Mouse (Mus musculus): Measurements from ENCODE around the gene Mitd1. TPM values are rescaled to one million over a fixed set of nuclear protein-coding genes. Genes with fewer than 3 reads are reported as not detected.

Mitd1 gene
- polyA plus RNA-seq, 1 experiment from 2014 or later = 15.3 TPM

DNA sequence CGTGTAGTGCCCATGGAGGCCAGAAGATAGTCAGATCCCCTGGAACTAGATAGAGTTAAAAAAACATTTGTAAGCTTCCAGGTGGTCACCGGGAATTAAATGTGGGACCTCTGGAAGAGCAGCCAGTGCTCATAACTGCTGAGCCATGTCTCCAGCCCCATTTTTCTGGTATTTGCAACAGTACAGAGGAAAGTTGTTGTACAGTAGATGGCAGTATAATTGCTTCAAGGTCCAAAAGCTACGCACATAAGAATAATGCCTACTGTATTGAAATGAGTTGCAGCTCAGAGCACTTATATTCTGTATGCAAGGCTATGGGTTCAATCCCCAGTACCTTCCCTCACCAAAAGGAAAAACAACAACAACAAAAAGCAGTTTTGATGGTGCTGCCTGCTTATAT lies 1.2 kb upstream of the Mitd1 start:
- peaks cover 24% of the 10 kb centered on the region for H3K36me3 ChIP-seq
- no peaks in the 10 kb centered on the region for H3K9me3 ChIP-seq (replicated peaks)
- H3K4me1 ChIP-seq = peaks cover 25% of the 10 kb centered on the region
- H3K27me3 ChIP-seq (replicated peaks) = no peaks in the 10 kb centered on the region
- no peak for ATAC-seq (ENCODE audit: low FRiP score)
- H3K9ac ChIP-seq (replicated peaks) = no peak overlapping the region
- 73% methylated on average over 3 of the region's 3 CpGs for WGBS
- peak overlapping the region; percentile 78 for H3K4me2 ChIP-seq
- no peak overlapping the region for H3K27ac ChIP-seq (replicated peaks)
- peak overlapping the region; percentile 76 for H3K4me3 ChIP-seq (replicated peaks)

DNA sequence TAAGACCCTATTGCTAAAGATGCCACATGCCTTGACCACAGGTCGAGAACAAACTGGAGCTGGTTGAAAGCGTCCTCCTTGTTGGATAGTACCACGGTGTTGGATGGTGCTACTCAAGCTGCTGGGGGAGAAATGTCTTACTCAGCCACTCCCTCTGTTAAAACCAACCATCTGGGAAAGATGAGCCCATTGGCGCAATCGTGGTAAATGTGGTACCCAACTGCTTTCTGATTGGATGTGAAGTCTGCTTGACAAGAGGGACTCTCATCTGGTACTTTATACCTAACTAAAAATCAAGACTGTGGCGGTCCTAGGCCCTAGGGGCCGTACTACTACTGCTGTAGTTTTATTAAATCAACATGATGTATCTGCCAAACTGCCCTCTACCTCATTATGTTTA lies 1.0 kb downstream of the Mitd1 start:
- no peak for ATAC-seq (ENCODE audit: low FRiP score)
- Histone ChIP-seq H3K9me3 (replicated peaks) (no peaks in the 10 kb centered on the region), H3K9ac (replicated peaks) (peak overlapping the region; percentile 62; the same call in 1 of the 2 replicates), H3K27ac (replicated peaks) (no peak overlapping the region), H3K27me3 (replicated peaks) (no peaks in the 10 kb centered on the region), H3K4me3 (replicated peaks) (peak overlapping the region; percentile 76), H3K36me3 (peaks cover 10% of the 10 kb centered on the region), H3K4me2 (peak overlapping the region; percentile 78), H3K4me1 (peaks cover 25% of the 10 kb centered on the region)
- 86% methylated on average over 7 of the region's 7 CpGs for WGBS

DNA sequence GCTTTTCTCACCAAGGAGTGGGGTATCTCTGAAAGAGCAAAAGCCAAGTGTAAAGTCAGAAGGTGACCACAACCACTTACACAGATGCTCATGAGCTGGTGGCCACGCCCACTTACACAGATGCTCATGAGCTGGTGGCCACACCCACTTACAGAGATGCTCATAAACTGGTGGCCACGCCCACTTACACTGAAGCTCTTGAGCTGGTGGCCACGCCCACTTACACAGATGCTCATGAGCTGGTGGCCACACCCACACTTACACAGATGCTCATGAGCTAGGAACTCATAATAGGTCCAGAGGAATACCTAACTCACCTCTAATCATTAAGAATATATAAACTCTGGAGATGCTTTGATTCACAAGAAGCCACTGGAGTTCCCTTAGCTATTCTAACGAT lies 5.8 kb downstream of the Mitd1 start:
- Histone ChIP-seq H3K27me3 (replicated peaks) (no peaks in the 10 kb centered on the region), H3K4me1 (peaks cover 5% of the 10 kb centered on the region), H3K4me2 (no peak overlapping the region), H3K9me3 (replicated peaks) (no peaks in the 10 kb centered on the region), H3K4me3 (replicated peaks) (no peak overlapping the region), H3K9ac (replicated peaks) (no peak overlapping the region), H3K27ac (replicated peaks) (no peak overlapping the region), H3K36me3 (peaks cover 34% of the 10 kb centered on the region)
- ATAC-seq (ENCODE audit: low FRiP score) = no peak
- WGBS = 88% methylated on average over 4 of the region's 4 CpGs

DNA sequence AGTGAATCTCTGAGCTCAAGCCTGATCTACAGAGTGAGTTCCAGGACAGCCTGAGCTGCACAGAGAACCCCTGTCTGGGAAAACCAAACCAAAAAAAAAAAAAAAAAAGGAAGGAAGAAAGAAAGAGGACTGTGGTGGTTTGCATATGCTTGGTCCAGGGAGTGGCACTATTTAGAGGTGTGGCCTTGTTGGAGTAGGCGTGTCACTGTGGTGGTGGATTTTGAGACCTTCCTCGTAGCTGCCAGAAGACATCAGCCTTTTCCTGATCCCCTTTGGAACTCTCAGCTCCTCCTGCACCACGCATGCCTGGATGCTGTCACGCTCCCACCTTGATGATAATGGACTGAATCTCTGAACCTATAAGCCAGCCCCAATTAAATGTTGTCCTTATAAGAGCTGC lies 6.8 kb downstream of the Mitd1 start:
- no peak for ATAC-seq (ENCODE audit: low FRiP score)
- Histone ChIP-seq H3K4me2 (no peak overlapping the region), H3K9me3 (replicated peaks) (no peaks in the 10 kb centered on the region), H3K36me3 (peaks cover 43% of the 10 kb centered on the region), H3K27ac (replicated peaks) (no peak overlapping the region), H3K27me3 (replicated peaks) (no peaks in the 10 kb centered on the region), H3K9ac (replicated peaks) (no peak overlapping the region), H3K4me3 (replicated peaks) (no peak overlapping the region), H3K4me1 (no peaks in the 10 kb centered on the region)
- WGBS = 90% methylated on average over 4 of the region's 4 CpGs

DNA sequence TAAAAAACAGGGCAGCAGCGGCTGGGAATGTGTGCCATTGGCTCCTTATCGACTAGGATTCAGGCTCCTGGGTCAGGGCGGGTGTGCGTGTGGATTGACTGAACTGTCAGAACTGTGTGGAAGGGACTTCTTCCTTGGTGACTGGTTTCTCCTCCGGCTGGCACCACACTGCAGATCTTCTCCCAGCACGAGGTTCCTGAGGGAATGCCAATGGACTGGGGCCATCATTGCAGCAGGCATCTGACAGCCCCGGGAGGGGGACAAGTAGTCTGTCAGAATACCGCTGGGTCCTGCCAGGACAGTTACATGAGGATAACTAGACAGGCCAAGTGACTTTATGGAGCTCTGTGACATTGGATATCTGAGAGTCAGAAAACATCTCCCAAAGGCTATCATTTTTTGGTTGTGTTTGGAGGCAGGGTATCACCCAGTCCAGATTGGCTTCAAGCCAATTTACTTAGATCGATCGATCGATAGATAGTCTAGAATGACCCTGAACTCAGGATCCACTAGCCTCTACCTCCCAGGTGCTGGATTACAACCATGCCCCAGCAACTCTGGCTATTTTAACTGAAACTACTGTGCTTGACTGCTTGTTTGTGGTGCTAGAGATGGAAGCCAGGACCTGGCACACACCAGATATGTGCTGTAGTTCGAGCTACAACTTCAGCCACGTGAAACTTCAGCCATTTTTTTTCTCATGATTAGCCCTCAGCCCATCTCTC lies 12.3 kb downstream of the Mitd1 start:
- Histone ChIP-seq H3K4me2 (no peak overlapping the region), H3K9me3 (replicated peaks) (0 out of 2 replicates have a peak, but pooled peaks cover 4% of the 10 kb centered on the region), H3K27ac (replicated peaks) (no peak overlapping the region), H3K27me3 (replicated peaks) (no peaks in the 10 kb centered on the region), H3K36me3 (peaks cover 57% of the 10 kb centered on the region), H3K4me3 (replicated peaks) (no peak overlapping the region), H3K4me1 (peaks cover 5% of the 10 kb centered on the region), H3K9ac (replicated peaks) (no peak overlapping the region)
- WGBS = 96% methylated on average over 13 of the region's 13 CpGs
- no peak for ATAC-seq (ENCODE audit: low FRiP score)

DNA sequence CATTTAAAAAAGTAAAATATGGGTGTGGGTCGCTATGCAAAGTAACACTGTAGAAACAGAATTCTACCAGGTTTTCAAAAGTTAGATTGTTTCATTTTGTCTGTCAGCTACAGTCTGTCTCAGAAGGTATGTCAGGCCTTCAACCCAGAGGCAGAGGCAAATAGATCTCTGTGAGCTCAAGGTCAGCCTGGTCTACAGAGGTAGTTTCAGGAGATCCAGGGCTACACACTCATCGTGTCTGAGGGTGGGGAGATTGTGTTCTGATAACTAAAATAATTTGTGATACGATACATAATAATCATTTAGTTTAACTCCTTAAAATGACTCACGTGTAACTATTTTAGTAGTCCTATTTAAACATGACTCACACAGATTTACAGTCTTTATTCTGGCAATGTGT lies 17.1 kb downstream of the Mitd1 start:
- H3K4me1 ChIP-seq = peaks cover 17% of the 10 kb centered on the region
- peaks cover 6% of the 10 kb centered on the region; the same call in 1 of the 2 replicates for H3K27me3 ChIP-seq (replicated peaks)
- no peak for ATAC-seq (ENCODE audit: low FRiP score)
- no peak overlapping the region for H3K9ac ChIP-seq (replicated peaks)
- H3K36me3 ChIP-seq = peaks cover 25% of the 10 kb centered on the region
- H3K4me3 ChIP-seq (replicated peaks) = no peak overlapping the region
- H3K9me3 ChIP-seq (replicated peaks) = 0 out of 2 replicates have a peak, but pooled peaks cover 4% of the 10 kb centered on the region
- no peak overlapping the region for H3K27ac ChIP-seq (replicated peaks)
- 89% methylated on average over 4 of the region's 4 CpGs for WGBS
- peak overlapping the region; percentile 70 for H3K4me2 ChIP-seq

DNA sequence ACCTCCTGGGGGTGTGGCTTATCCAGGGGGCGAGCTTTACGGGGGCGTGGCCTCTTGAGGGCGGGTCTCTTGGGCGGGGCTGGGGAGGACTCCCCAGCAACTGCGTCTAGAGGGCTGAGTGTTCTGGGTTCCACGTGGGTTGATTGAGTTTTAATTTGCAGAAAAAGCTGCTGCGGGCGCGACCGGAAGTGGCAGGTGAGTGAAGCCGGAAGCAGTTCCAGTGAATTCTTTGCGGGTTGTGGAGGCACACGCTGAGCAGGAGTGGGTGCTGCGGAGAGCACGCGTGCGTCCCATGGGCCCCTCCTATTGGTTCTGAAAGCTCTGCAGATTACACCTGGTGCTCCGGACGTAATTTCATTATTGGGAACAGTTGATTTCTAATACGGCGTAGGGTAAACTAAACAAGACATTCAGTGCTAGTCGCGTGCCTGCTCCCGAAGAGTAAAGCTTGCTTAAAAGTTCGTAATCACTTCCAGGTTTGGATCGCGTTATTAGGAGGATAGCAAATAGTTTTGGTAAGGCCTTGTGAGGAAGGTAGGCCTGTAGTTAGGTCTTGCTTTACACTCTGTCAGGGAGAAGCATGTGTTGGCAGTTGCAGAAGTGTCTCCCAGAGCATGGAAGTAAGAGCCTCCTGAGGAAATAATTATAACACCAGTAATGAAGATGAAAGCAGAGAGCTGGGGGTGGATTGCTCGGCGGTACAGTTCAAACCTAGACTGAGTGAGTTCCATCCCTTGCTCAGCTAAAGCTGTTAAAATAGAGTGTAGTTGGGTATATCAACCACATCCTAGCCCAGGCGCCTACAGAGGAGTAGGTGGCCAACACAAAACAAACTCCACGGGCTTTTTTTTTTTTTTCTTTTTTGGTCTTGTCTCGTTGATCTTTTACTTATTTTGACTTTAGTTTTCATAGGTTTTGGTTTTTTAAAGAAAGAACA lies 17.8 kb downstream of the Mitd1 start:
- 6% methylated on average over 33 of the region's 33 CpGs for WGBS
- peak overlapping the region; percentile 49 for H3K4me3 ChIP-seq (replicated peaks)

DNA sequence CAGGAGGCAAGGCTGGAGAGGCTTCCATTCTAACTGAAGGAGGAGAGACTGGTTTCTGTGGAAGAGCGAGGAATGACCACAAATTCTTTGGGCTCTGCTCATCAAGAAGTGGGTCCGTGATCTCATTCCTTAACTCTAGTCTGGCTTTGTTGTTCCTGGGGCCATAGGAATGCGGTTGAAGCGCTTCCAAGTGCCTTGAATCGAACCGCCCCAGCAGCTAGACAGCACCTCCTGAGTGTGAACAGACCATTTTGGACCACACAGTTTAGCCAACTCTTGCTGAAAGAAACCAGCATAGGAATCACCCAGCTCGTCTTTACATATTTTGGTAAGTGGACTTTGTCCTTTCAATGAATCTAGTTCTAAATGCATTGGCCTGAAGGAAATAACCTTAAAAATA lies 18.5 kb downstream of the Mitd1 start, which contains the start of gene Lipt1:
TSS of gene Lipt1 (plus strand) at position 35 of the 400 bp plus-strand sequence.
- Histone ChIP-seq H3K36me3 (peaks cover 16% of the 10 kb centered on the region), H3K27ac (replicated peaks) (peak within 1 kb of the TSS; percentile 81), H3K9ac (replicated peaks) (peak within 1 kb of the TSS; percentile 44), H3K4me3 (replicated peaks) (peak within 1 kb of the TSS; percentile 49), H3K9me3 (replicated peaks) (0 out of 2 replicates have a peak, but pooled peaks cover 4% of the 10 kb centered on the region), H3K4me1 (peaks cover 17% of the 10 kb centered on the region), H3K4me2 (peak within 1 kb of the TSS; percentile 70), H3K27me3 (replicated peaks) (peaks cover 6% of the 10 kb centered on the region; the same call in 1 of the 2 replicates)
- peak; percentile 56 for ATAC-seq (ENCODE audit: low FRiP score)
- WGBS = 7% methylated on average over 7 of the region's 7 CpGs

More for the DNA sequence above, 17.8 kb downstream of the Mitd1 start:
- H3K4me2 ChIP-seq = peak overlapping the region; percentile 70
- peak; percentile 91 for ATAC-seq (ENCODE audit: low FRiP score)
- H3K9me3 ChIP-seq (replicated peaks) = 0 out of 2 replicates have a peak, but pooled peaks cover 4% of the 10 kb centered on the region
- H3K4me1 ChIP-seq = peaks cover 17% of the 10 kb centered on the region
- peaks cover 6% of the 10 kb centered on the region; the same call in 1 of the 2 replicates for H3K27me3 ChIP-seq (replicated peaks)
- peak overlapping the region; percentile 81 for H3K27ac ChIP-seq (replicated peaks)
- H3K9ac ChIP-seq (replicated peaks) = peak overlapping the region; percentile 44
- H3K36me3 ChIP-seq = peaks cover 17% of the 10 kb centered on the region

DNA sequence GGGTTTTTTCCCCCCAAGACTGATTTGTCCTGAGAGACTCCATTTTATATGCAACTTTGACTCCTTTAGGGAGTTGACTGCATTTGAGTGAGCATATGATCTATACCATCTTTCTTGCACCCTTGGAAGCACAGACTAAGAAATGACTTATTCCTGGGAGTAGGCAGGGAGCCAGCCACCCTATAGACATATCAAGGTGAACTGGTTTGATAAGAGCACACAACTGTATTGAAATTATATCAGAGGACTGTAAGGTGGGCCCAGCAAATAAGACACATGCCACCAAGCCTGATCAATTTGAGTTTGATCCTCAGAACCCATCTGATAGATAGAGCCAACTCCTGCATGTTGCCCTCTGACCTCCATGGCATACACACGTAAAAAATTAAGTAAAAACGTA lies 20.8 kb downstream of the Mitd1 start:
- no peaks in the 10 kb centered on the region for H3K9me3 ChIP-seq (replicated peaks)
- no peak overlapping the region for H3K4me3 ChIP-seq (replicated peaks)
- no peak for ATAC-seq (ENCODE audit: low FRiP score)
- H3K27ac ChIP-seq (replicated peaks) = no peak overlapping the region
- WGBS = 67% methylated on average over 2 of the region's 2 CpGs
- no peak overlapping the region for H3K4me2 ChIP-seq
- no peaks in the 10 kb centered on the region for H3K36me3 ChIP-seq
- H3K4me1 ChIP-seq = peaks cover 26% of the 10 kb centered on the region
- no peak overlapping the region for H3K9ac ChIP-seq (replicated peaks)
- peaks cover 6% of the 10 kb centered on the region; the same call in 1 of the 2 replicates for H3K27me3 ChIP-seq (replicated peaks)

DNA sequence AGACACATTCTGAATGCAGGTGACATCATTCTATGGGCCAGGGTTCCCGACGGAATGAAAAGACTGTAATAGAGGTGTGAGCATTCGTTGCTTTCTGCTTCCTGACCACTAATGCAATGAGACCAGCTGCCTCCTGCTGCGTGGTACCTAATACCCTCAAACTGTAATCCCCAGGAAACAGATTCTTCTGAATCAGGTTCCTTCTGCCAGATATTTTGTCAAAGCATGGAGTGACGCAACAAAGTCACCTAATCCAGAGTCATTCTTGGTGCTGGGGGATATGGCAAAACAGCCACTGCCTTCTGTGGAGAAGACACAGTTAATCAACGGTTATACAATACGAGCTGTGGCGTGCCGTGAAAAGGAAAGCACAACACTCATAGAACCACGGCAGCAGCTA lies 21.6 kb downstream of the Mitd1 start:
- Histone ChIP-seq H3K4me1 (peaks cover 26% of the 10 kb centered on the region), H3K27me3 (replicated peaks) (peaks cover 6% of the 10 kb centered on the region; the same call in 1 of the 2 replicates), H3K9ac (replicated peaks) (no peak overlapping the region), H3K4me2 (no peak overlapping the region), H3K9me3 (replicated peaks) (no peaks in the 10 kb centered on the region), H3K4me3 (replicated peaks) (no peak overlapping the region), H3K36me3 (no peaks in the 10 kb centered on the region), H3K27ac (replicated peaks) (no peak overlapping the region)
- ATAC-seq (ENCODE audit: low FRiP score) = no peak
- WGBS = 67% methylated on average over 10 of the region's 10 CpGs

DNA sequence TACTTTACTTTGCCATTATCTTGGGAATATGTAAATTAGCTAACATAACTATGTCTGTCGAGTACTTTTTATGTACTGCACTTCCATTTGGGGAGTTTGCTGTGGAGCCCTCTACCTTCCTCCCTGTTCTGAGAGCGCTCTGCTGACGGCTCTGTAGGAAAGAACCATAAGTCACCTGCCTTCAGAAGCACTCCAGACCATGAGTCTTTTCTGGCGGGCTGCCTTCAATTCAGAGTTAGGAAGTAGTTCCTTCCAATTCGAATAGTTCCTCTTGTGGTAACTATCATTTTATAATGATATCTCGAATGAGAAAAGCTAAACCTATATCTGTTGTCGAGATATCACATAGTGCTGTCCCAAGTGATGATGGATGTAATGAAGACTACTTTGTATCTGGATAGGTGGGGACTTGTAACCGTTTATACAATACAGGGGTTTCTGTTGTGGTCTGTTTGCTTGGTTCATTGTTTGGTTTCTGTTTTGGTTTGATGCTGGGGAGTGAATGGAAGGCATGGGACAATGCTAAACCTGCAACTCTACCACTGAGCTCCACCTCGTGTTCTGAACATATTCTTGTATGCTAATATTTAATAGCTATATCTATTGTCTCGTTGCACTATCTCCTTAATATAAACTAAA lies 22.4 kb downstream of the Mitd1 start:
- ATAC-seq (ENCODE audit: low FRiP score) = no peak
- Histone ChIP-seq H3K27ac (replicated peaks) (no peak overlapping the region), H3K9ac (replicated peaks) (no peak overlapping the region), H3K9me3 (replicated peaks) (no peaks in the 10 kb centered on the region), H3K27me3 (replicated peaks) (peaks cover 6% of the 10 kb centered on the region; the same call in 1 of the 2 replicates), H3K4me1 (peaks cover 20% of the 10 kb centered on the region), H3K4me2 (no peak overlapping the region), H3K36me3 (no peaks in the 10 kb centered on the region), H3K4me3 (replicated peaks) (no peak overlapping the region)
- 75% methylated on average over 10 of the region's 10 CpGs for WGBS

Measured in neural tube, embryonic 15.5 days (tissue).